Mouse (Mus musculus): ENCODE data around the gene Lsr. TPM values are rescaled to one million over a fixed set of nuclear protein-coding genes. Genes with fewer than 3 reads are reported as not detected.

Lsr gene
- polyA plus RNA-seq, 1 experiment from 2014 or later = 88.3 TPM

GRCm38 (mm10) chr7:30993986-30994385 lies 20.7 kb upstream of the Lsr start:
- no peak overlapping the region for H3K27ac ChIP-seq (ENCODE audit: low read length)
- 86% methylated on average over 5 of the region's 5 CpGs for WGBS
- H3K4me2 ChIP-seq (ENCODE audit: low read depth, low read length) = no peak overlapping the region
- no peaks in the 10 kb centered on the region for H3K4me1 ChIP-seq (replicated peaks; ENCODE audit: control insufficient read depth, insufficient read depth, low read length)
- peaks cover 5% of the 10 kb centered on the region; the same call in 1 of the 2 replicates for H3K9me3 ChIP-seq (ENCODE audit: control insufficient read depth, low read length)
- H3K9ac ChIP-seq (ENCODE audit: low read length) = no peak overlapping the region
- no peaks in the 10 kb centered on the region for H3K27me3 ChIP-seq (ENCODE audit: control insufficient read depth, insufficient read depth, low read depth, low read length)
- no peak for ATAC-seq (ENCODE audit: low read depth)
- no peak overlapping the region for H3K4me3 ChIP-seq (ENCODE audit: low read length)
- no peaks in the 10 kb centered on the region for H3K36me3 ChIP-seq (ENCODE audit: control insufficient read depth, insufficient read depth, low read length)

GRCm38 (mm10) chr7:30992148-30992547 lies 18.9 kb upstream of the Lsr start:
- Histone ChIP-seq H3K9me3 (ENCODE audit: control insufficient read depth, low read length) (peaks cover 5% of the 10 kb centered on the region; the same call in 1 of the 2 replicates), H3K4me1 (replicated peaks; ENCODE audit: control insufficient read depth, insufficient read depth, low read length) (no peaks in the 10 kb centered on the region), H3K9ac (ENCODE audit: low read length) (no peak overlapping the region), H3K4me2 (ENCODE audit: low read depth, low read length) (no peak overlapping the region), H3K36me3 (ENCODE audit: control insufficient read depth, insufficient read depth, low read length) (no peaks in the 10 kb centered on the region), H3K4me3 (ENCODE audit: low read length) (no peak overlapping the region), H3K27me3 (ENCODE audit: control insufficient read depth, insufficient read depth, low read depth, low read length) (no peaks in the 10 kb centered on the region), H3K27ac (ENCODE audit: low read length) (no peak overlapping the region)
- no peak for ATAC-seq (ENCODE audit: low read depth)
- WGBS = 55% methylated on average over 5 of the region's 5 CpGs

- Histone ChIP-seq H3K27me3 (ENCODE audit: control insufficient read depth, insufficient read depth, low read depth, low read length) (no peaks in the 10 kb centered on the region), H3K36me3 (ENCODE audit: control insufficient read depth, insufficient read depth, low read length) (no peaks in the 10 kb centered on the region), H3K27ac (ENCODE audit: low read length) (no peak overlapping the region), H3K4me2 (ENCODE audit: low read depth, low read length) (no peak overlapping the region), H3K9me3 (ENCODE audit: control insufficient read depth, low read length) (no peaks in the 10 kb centered on the region), H3K4me3 (ENCODE audit: low read length) (no peak overlapping the region), H3K4me1 (replicated peaks; ENCODE audit: control insufficient read depth, insufficient read depth, low read length) (no peaks in the 10 kb centered on the region), H3K9ac (ENCODE audit: low read length) (no peak overlapping the region)
- no peak for ATAC-seq (ENCODE audit: low read depth)
- WGBS = 87% methylated on average over 4 of the region's 4 CpGs
These were observed 15.4 kb upstream of the Lsr start for GRCm38 (mm10) chr7:30988519-30989162.

- Histone ChIP-seq H3K27ac (ENCODE audit: low read length) (no peak overlapping the region), H3K4me3 (ENCODE audit: low read length) (no peak overlapping the region), H3K36me3 (ENCODE audit: control insufficient read depth, insufficient read depth, low read length) (no peaks in the 10 kb centered on the region), H3K9ac (ENCODE audit: low read length) (no peak overlapping the region), H3K27me3 (ENCODE audit: control insufficient read depth, insufficient read depth, low read depth, low read length) (no peaks in the 10 kb centered on the region), H3K4me1 (replicated peaks; ENCODE audit: control insufficient read depth, insufficient read depth, low read length) (no peaks in the 10 kb centered on the region), H3K4me2 (ENCODE audit: low read depth, low read length) (no peak overlapping the region), H3K9me3 (ENCODE audit: control insufficient read depth, low read length) (no peaks in the 10 kb centered on the region)
- no peak for ATAC-seq (ENCODE audit: low read depth)
- 81% methylated on average over 9 of the region's 9 CpGs for WGBS
These were observed 12.1 kb upstream of the Lsr start for GRCm38 (mm10) chr7:30985357-30985756.

GRCm38 (mm10) chr7:30981703-30982102 lies 8.4 kb upstream of the Lsr start:
- Histone ChIP-seq H3K36me3 (ENCODE audit: control insufficient read depth, insufficient read depth, low read length) (no peaks in the 10 kb centered on the region), H3K9me3 (ENCODE audit: control insufficient read depth, low read length) (no peaks in the 10 kb centered on the region), H3K27ac (ENCODE audit: low read length) (no peak overlapping the region), H3K9ac (ENCODE audit: low read length) (no peak overlapping the region), H3K4me3 (ENCODE audit: low read length) (no peak overlapping the region), H3K4me1 (replicated peaks; ENCODE audit: control insufficient read depth, insufficient read depth, low read length) (no peaks in the 10 kb centered on the region), H3K4me2 (ENCODE audit: low read depth, low read length) (no peak overlapping the region), H3K27me3 (ENCODE audit: control insufficient read depth, insufficient read depth, low read depth, low read length) (no peaks in the 10 kb centered on the region)
- WGBS = 85% methylated on average over 4 of the region's 4 CpGs
- no peak for ATAC-seq (ENCODE audit: low read depth)

GRCm38 (mm10) chr7:30973501-30974289 lies 431 bp upstream of the Lsr start, which contains the start of gene Fam187b:
Gene Fam187b (plus strand): TSS chr7:30973790.
- H3K9ac ChIP-seq (ENCODE audit: low read length) = peak within 1 kb of the TSS; percentile 74
- no peaks in the 10 kb centered on the region for H3K9me3 ChIP-seq (ENCODE audit: control insufficient read depth, low read length)
- peak within 1 kb of the TSS; percentile 96 for H3K27ac ChIP-seq (ENCODE audit: low read length)
- peaks cover 6% of the 10 kb centered on the region for H3K4me1 ChIP-seq (replicated peaks; ENCODE audit: control insufficient read depth, insufficient read depth, low read length)
- peak within 1 kb of the TSS; percentile 62 for H3K4me3 ChIP-seq (ENCODE audit: low read length)
- WGBS = under 1% methylated on average over 37 of the region's 37 CpGs
- H3K36me3 ChIP-seq (ENCODE audit: control insufficient read depth, insufficient read depth, low read length) = 0 out of 2 replicates have a peak, but pooled peaks cover 3% of the 10 kb centered on the region
- H3K4me2 ChIP-seq (ENCODE audit: low read depth, low read length) = peak within 1 kb of the TSS; percentile 65
- peaks cover 15% of the 10 kb centered on the region for H3K27me3 ChIP-seq (ENCODE audit: control insufficient read depth, insufficient read depth, low read depth, low read length)
- ATAC-seq (ENCODE audit: low read depth) = peak; percentile 93

GRCm38 (mm10) chr7:30972426-30973250 lies 626 bp downstream of the Lsr start:
- Histone ChIP-seq H3K4me3 (ENCODE audit: low read length) (peak overlapping the region; percentile 62), H3K27ac (ENCODE audit: low read length) (peak overlapping the region; percentile 96), H3K9me3 (ENCODE audit: control insufficient read depth, low read length) (no peaks in the 10 kb centered on the region), H3K4me2 (ENCODE audit: low read depth, low read length) (peak overlapping the region; percentile 65), H3K4me1 (replicated peaks; ENCODE audit: control insufficient read depth, insufficient read depth, low read length) (peaks cover 6% of the 10 kb centered on the region), H3K27me3 (ENCODE audit: control insufficient read depth, insufficient read depth, low read depth, low read length) (peaks cover 15% of the 10 kb centered on the region), H3K36me3 (ENCODE audit: control insufficient read depth, insufficient read depth, low read length) (0 out of 2 replicates have a peak, but pooled peaks cover 3% of the 10 kb centered on the region), H3K9ac (ENCODE audit: low read length) (peak overlapping the region; percentile 74)
- WGBS = 4% methylated on average over 41 of the region's 41 CpGs
- peak; percentile 57 for ATAC-seq (ENCODE audit: low read depth)

GRCm38 (mm10) chr7:30971901-30972300 lies 1.4 kb downstream of the Lsr start:
- H3K27me3 ChIP-seq (ENCODE audit: control insufficient read depth, insufficient read depth, low read depth, low read length) = peaks cover 15% of the 10 kb centered on the region
- H3K4me2 ChIP-seq (ENCODE audit: low read depth, low read length) = peak overlapping the region; percentile 65
- ATAC-seq (ENCODE audit: low read depth) = no peak
- H3K4me1 ChIP-seq (replicated peaks; ENCODE audit: control insufficient read depth, insufficient read depth, low read length) = peaks cover 6% of the 10 kb centered on the region
- H3K4me3 ChIP-seq (ENCODE audit: low read length) = peak overlapping the region; percentile 62
- WGBS = 79% methylated on average over 15 of the region's 15 CpGs
- no peak overlapping the region for H3K27ac ChIP-seq (ENCODE audit: low read length)
- H3K9ac ChIP-seq (ENCODE audit: low read length) = peak overlapping the region; percentile 74; the same call in 1 of the 2 replicates
- no peaks in the 10 kb centered on the region for H3K9me3 ChIP-seq (ENCODE audit: control insufficient read depth, low read length)
- H3K36me3 ChIP-seq (ENCODE audit: control insufficient read depth, insufficient read depth, low read length) = 0 out of 2 replicates have a peak, but pooled peaks cover 3% of the 10 kb centered on the region
